Mouse (Mus musculus) thymus, adult 2 months (tissue): Measurements from ENCODE around the gene Enpp6.

ENCODE experiments used
- CTCF ChIP-seq: fragments of 200-500 bp; IDR thresholded peaks from 2 replicates; pipeline ENCODE4 v1.5.1; 2012; ENCODE audit warnings: mild to moderate bottlenecking, control low read depth, low read length, moderate library complexity, borderline replicate concordance; ENCODE audit not compliant: control insufficient read depth, poor library complexity, insufficient read depth; ENCODE audit errors: extremely low read depth
- POLR2A ChIP-seq: fragments of 200-500 bp; IDR thresholded peaks from 2 replicates; pipeline ENCODE4 v1.6.1; 2012; ENCODE audit warnings: mild to moderate bottlenecking, low read length, control low read depth, moderate library complexity; ENCODE audit not compliant: control insufficient read depth, poor library complexity, insufficient read depth; ENCODE audit errors: extremely low read depth

DNA sequence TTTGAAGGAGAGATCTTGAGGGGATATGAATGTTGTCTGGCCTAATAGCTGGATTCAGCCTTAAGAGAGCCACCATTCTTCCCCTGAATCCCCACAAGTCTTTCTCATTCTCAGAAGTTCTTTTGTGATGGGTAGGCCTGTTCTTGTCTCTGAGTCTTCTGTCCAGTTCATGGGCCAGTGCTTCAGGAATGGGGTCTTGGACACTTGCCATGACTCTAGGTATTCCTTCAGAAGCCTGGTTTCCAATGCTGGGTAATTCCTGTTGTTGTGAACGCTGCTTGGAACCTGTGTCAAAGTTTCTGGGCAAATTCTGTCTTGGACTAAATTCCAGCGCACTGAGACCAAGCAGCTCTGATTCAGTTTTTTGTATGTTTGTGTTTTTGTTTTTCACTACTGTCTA lies 60.5 kb downstream of the Enpp6 start:
- no peak for TF ChIP-seq POLR2A
- no peak for TF ChIP-seq CTCF
